Mouse (Mus musculus) stomach, adult 2 months (tissue): ENCODE data around the gene Pde4d. TPM values are rescaled to one million over a fixed set of nuclear protein-coding genes. Genes with fewer than 3 reads are reported as not detected.

Experiments used
- polyA plus RNA-seq: library from polyadenylated mRNA; depleted of rRNA; stranded (reverse); fragments of >200 nt; gene quantifications from 2 replicates; pipeline ENCODE4 v1.2.3, GENCODE M21; 2012; rRNA removed

Pde4d gene
- 2.2 and 3.5 TPM in 2 replicates for polyA plus RNA-seq

DNA sequence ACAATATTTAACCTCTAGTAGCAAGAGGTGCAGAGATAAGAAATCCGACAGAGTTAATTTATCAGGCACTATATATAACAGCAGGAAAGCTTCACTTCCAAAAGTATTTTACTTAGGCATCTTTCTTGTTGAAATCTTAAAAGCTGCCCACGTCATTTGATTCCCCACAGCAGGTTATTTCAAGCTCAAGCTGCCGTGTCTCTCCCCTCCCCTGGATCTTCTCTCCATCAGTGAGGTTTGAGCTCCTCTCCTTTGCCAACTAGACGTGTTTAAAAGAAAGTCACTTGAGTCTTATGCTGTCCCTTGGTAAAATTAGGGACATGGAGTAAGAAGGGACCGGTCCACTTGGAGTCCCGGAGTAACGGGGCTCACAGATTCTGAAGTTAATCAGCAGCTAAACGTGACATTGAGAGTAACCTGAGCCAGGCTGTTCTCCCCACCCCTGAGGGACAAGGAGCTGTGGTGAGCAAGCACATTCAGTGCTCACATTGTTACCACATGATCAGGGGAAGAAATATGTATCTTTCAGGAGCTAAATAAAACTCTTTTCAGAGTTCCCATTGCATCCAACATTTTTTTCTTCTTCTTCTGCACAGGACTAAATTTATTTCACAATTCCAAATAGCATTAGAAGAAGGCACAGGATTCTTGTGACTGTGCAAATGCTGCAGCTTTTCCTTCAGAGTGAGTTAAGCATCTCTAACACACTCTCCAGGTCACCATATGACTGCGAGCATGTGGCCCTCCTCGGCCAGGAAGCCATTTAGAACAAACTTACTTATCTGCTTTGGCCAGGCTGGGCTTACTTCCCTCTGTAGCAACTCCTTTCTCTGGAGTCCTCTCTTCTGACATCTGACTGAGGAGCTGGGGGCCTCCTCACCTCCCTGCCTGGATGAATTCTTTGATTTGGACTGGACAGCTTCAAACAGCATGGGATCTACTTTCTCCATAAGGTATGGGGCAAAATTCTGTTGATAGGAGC is at the start of gene Pde4d:
TSS of gene Pde4d (plus strand) at position 833 of the 982 bp plus-strand sequence.

Other genes with a start within 250 kb of the Pde4d start
- gene Elovl7, start 235.5 kb upstream of the Pde4d start, polyA plus RNA-seq: 1.6 and 2.7 TPM in 2 replicates
- gene Depdc1b, start 133.6 kb upstream of the Pde4d start, polyA plus RNA-seq: 0.23 and 0.24 TPM in 2 replicates